Mouse (Mus musculus) hindbrain, embryonic 14.5 days (tissue): ENCODE data around the gene Atp8a2. TPM values are rescaled to one million over a fixed set of nuclear protein-coding genes. Genes with fewer than 3 reads are reported as not detected.

Source experiments
- ATAC-seq: fragments of 200-750 bp; cut with Nextera tagmentation; 2 replicates; pipeline ENCODE4 v1.8.0; 2017; ENCODE audit warnings: moderate number of reproducible peaks, mild to moderate bottlenecking, moderate TSS enrichment, moderate library complexity; ENCODE audit not compliant: low FRiP score
- DNase-seq: peaks from one replicate; pipeline ENCODE4 v3.0.0-alpha.2; 2015; ENCODE audit warnings: low spot score
- H3K27ac ChIP-seq: fragments of 300-500 bp; sonication (generic); 2 replicates; pipeline ENCODE4 v1.5.1; 2014; ENCODE audit warnings: mild to moderate bottlenecking, moderate library complexity
- H3K27me3 ChIP-seq: fragments of 300-500 bp; sonication (generic); 2 replicates; pipeline ENCODE4 v1.6.1; 2014; ENCODE audit warnings: mild to moderate bottlenecking, low read length, mixed read lengths; ENCODE audit not compliant: control insufficient read depth, insufficient read depth
- H3K36me3 ChIP-seq: fragments of 300-500 bp; sonication (generic); replicated peaks from 2 replicates; pipeline ENCODE4 v1.6.1; 2014; ENCODE audit not compliant: control insufficient read depth, insufficient read depth
- H3K4me1 ChIP-seq: fragments of 300-500 bp; sonication (generic); replicated peaks from 2 replicates; pipeline ENCODE4 v1.6.1; 2014; ENCODE audit warnings: antibody characterized with exemption, low read length, mixed read lengths; ENCODE audit not compliant: control insufficient read depth, insufficient read depth
- H3K4me2 ChIP-seq: fragments of 300-500 bp; sonication (generic); replicated peaks from 2 replicates; pipeline ENCODE4 v1.6.1; 2014; ENCODE audit warnings: mild to moderate bottlenecking, moderate library complexity
- H3K4me3 ChIP-seq: fragments of 300-500 bp; sonication (generic); replicated peaks from 2 replicates; pipeline ENCODE4 v1.5.1; 2014; ENCODE audit warnings: mild to moderate bottlenecking, low read length
- H3K9ac ChIP-seq: fragments of 300-500 bp; sonication (generic); 2 replicates; pipeline ENCODE4 v1.6.1; 2014
- H3K9me3 ChIP-seq: fragments of 300-500 bp; sonication (generic); 2 replicates; pipeline ENCODE4 v1.6.1; 2016; ENCODE audit warnings: low read length; ENCODE audit not compliant: control insufficient read depth
- WGBS: fragments of 180-500 bp; shearing (Covaris S2); extraction: QIAGEN DNeasy Blood & Tissue Kit; methylation state at CpG from one replicate; pipeline ENCODE4 v1.1.7; 2014; 5-methylcytosine and 5-hydroxymethylcytosine counted together
- polyA plus RNA-seq: library from polyadenylated mRNA; unstranded; fragments of >200 nt; fragmentation: Nextera tagmentation; extraction: Ambion mirVana; gene quantifications from 2 replicates; pipeline ENCODE4 v1.2.1, GENCODE M21; 2014

Atp8a2 gene
- polyA plus RNA-seq, 1 experiment from 2014 or later = 40.3 TPM

DNA sequence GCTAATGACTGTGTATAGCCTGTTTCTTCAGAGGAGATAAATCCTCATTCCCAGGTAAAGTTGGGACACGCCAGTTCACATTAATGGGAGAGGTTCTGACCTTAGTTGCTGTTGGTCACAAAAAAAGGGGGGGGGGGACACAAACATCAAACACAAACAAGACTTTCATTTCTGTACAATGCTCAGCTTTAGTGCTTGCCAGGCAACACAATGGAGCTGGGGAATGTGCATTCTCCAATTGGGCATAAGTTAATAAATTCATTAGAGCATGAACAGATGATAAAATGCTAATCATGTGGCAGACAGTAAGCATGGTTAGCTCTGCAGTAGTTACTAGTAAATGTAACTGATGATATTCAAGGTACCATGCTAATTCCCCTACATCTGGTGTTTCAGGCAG is 195.2 kb downstream of the Atp8a2 start:
- Histone ChIP-seq H3K27ac (no peak overlapping the region), H3K9ac (no peak overlapping the region), H3K4me1 (no peaks in the 10 kb centered on the region), H3K4me2 (no peak overlapping the region), H3K9me3 (no peaks in the 10 kb centered on the region), H3K4me3 (no peak overlapping the region), H3K27me3 (no peaks in the 10 kb centered on the region), H3K36me3 (peaks cover 7% of the 10 kb centered on the region)
- no peak for ATAC-seq
- no peak for DNase-seq
- 86% methylated on average over 1 of the region's 1 CpGs for WGBS

DNA sequence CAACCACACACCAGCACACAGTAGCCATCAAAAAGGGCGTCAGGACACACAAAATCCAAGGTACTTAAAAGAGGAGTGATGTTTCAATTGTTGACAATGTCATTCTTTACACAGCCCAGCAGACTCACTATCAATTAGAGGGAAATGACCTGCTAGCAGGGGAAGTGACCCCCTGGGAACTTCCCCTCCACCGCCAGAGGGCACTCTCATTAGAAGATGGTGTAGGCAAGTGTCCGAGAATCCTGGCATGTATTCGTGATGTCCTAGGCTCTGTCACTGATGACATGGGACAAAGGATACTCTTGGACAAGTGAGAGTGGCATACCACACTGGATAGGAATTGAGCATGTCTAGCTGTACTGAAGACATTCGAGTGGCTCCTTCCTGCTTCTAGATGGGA is 208.1 kb downstream of the Atp8a2 start:
- 59% methylated on average over 5 of the region's 5 CpGs for WGBS
- Histone ChIP-seq H3K9ac (no peak overlapping the region), H3K27me3 (no peaks in the 10 kb centered on the region), H3K4me2 (no peak overlapping the region), H3K4me3 (no peak overlapping the region), H3K9me3 (no peaks in the 10 kb centered on the region), H3K4me1 (no peaks in the 10 kb centered on the region), H3K27ac (no peak overlapping the region), H3K36me3 (no peaks in the 10 kb centered on the region)
- DNase-seq = no peak
- no peak for ATAC-seq

DNA sequence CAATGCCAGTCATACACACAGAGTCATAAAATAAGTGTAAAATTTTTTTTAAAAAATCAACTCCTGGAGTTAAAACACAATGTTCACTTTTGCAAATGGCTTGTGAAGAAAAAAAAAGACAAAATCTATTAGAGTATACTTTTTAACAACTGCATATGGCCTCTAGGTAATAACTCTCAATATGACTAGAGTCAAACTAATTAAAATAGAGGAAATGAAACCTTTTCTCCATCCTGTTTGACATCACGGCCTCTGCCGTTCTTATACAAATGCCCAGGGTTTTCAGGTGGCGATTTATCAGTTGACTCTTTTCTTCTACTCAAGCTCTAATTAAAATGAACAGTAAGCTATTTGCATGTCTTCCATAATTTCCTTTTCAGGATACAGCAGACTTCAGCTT is 209.0 kb downstream of the Atp8a2 start:
- Histone ChIP-seq H3K36me3 (no peaks in the 10 kb centered on the region), H3K4me3 (no peak overlapping the region), H3K4me2 (no peak overlapping the region), H3K4me1 (no peaks in the 10 kb centered on the region), H3K27ac (no peak overlapping the region), H3K27me3 (no peaks in the 10 kb centered on the region), H3K9me3 (no peaks in the 10 kb centered on the region), H3K9ac (no peak overlapping the region)
- DNase-seq = no peak
- WGBS = 80% methylated on average over 3 of the region's 3 CpGs
- ATAC-seq = no peak

DNA sequence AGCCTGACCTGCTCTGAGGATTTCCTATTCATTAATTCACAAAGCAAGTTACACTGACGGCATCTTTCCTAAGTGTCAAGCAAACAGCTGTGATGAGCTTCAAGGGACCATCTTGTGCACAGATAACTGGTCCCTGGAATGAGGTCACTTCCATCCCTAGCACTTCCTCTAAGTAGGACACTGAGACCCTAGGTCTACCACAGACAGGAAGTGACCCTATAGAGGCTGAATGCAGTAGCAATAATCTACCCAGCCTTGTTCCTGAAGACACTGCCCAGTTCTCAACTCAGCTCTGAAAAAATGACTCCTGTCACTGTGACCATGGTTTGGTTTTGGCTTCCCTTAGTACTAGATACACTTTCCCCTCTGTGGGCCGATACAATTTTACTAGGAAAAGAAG is 219.0 kb downstream of the Atp8a2 start:
- Histone ChIP-seq H3K4me3 (no peak overlapping the region), H3K4me2 (no peak overlapping the region), H3K4me1 (no peaks in the 10 kb centered on the region), H3K27ac (no peak overlapping the region), H3K9ac (no peak overlapping the region), H3K9me3 (no peaks in the 10 kb centered on the region), H3K36me3 (no peaks in the 10 kb centered on the region), H3K27me3 (no peaks in the 10 kb centered on the region)
- DNase-seq (no peak), ATAC-seq (no peak)
- 53% methylated on average over 2 of the region's 2 CpGs for WGBS

DNA sequence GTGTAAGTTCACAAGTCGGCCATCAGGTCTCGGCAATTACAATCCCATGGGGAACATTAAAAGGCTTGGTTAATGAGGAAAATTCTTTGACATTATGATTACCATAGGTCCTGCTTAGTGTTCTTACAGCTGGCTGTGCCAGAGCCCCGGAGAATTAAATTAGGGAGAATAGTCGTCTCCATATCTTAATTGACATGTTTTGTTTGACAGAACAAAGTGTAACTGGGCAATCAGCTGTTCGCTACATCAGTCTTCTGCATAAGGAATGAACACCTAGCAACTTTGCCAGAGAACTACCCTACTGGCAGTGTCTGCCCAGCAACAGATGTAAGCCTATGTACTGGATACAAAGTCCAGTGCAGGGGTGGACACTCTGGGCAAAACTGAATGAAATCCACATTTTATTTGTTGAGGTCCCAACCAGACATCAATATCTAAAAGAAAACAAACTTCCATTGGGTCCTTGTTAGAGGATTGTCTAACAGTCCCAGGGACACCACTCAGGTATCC is 225.7 kb downstream of the Atp8a2 start:
- H3K9me3 ChIP-seq = no peaks in the 10 kb centered on the region
- H3K27me3 ChIP-seq = no peaks in the 10 kb centered on the region
- H3K36me3 ChIP-seq = no peaks in the 10 kb centered on the region
- H3K4me2 ChIP-seq = no peak overlapping the region
- no peak overlapping the region for H3K27ac ChIP-seq
- DNase-seq (no peak), ATAC-seq (no peak)
- peaks cover 18% of the 10 kb centered on the region for H3K4me1 ChIP-seq
- H3K4me3 ChIP-seq = no peak overlapping the region
- WGBS = 45% methylated on average over 5 of the region's 5 CpGs
- H3K9ac ChIP-seq = no peak overlapping the region

DNA sequence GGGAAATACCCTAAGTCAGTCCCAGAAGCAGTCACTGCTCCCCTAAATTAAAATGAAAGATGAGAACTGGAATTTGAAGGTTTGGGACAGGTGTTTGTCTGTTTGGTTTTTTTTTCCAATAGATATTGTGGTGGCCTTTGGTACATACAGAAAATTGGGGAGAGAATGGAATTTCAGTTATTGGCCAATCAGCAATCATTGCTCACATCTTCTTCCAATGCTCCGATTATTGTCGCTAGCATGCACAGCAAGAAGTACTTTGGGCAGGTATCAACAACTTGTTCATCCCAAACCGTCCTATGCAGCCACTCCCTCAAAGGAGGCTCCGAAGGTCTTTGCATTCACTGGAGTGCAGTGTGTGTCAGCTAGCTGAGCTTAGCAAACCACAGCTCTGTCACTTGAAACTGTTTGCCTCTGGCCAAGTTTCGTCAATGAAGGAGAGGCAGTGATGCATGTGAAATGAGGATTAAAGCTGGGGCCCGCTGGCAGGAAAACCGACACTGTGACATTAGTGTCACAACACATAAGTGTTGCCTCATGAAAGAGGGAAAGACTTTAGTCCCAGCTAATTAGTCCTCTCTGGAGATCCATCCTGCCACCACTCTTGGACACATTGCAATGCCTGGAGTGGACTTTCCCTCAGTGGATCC is 227.4 kb downstream of the Atp8a2 start:
- DNase-seq = peak; percentile 69

DNA sequence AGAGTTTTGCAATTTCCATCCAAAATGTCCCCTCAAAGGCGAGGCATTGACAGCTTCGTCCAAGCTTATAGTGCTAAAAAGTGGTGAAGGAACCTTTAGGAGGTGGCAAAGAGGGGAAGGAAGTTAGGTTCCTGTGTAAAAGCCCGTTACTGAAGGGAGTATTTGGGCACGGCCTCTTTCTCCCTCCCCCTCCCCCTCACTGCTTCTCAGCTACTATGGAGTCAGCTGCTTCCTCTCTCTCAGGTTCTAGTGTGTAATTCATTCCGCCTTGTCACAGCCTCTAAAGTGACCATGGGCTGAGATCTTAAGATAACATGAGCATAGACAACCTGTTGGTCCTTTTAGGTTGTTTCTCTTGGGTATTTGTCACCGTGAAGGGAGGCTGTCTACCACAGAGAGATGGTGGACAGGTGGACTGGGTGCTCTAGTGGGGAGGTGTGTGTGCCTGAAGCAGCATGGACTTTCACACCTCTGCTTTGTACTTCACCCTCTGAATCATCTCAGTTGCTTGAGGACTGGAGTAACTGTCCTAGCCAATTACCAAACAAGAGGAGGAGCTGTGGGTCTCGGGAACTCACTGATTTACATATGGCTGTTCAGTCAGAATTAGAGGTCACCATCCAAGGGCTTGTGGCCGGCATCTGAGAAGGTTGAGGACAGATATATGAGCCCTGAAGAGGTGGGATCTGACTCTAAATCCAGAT is 229.0 kb downstream of the Atp8a2 start:
- H3K9ac ChIP-seq = no peak overlapping the region
- no peak overlapping the region for H3K4me3 ChIP-seq
- H3K4me1 ChIP-seq = peaks cover 18% of the 10 kb centered on the region
- H3K36me3 ChIP-seq = no peaks in the 10 kb centered on the region
- no peak for ATAC-seq
- no peak overlapping the region for H3K4me2 ChIP-seq
- no peaks in the 10 kb centered on the region for H3K27me3 ChIP-seq
- no peak overlapping the region for H3K27ac ChIP-seq
- WGBS = 84% methylated on average over 8 of the region's 8 CpGs
- DNase-seq = no peak
- no peaks in the 10 kb centered on the region for H3K9me3 ChIP-seq

More for the DNA sequence above, 227.4 kb downstream of the Atp8a2 start:
- Histone ChIP-seq H3K27ac (no peak overlapping the region), H3K9ac (no peak overlapping the region), H3K36me3 (no peaks in the 10 kb centered on the region), H3K4me2 (no peak overlapping the region), H3K4me3 (no peak overlapping the region), H3K4me1 (peaks cover 18% of the 10 kb centered on the region), H3K27me3 (no peaks in the 10 kb centered on the region), H3K9me3 (no peaks in the 10 kb centered on the region)
- 29% methylated on average over 7 of the region's 7 CpGs for WGBS
- ATAC-seq = peak; percentile 80; the same call in 1 of the 2 replicates

DNA sequence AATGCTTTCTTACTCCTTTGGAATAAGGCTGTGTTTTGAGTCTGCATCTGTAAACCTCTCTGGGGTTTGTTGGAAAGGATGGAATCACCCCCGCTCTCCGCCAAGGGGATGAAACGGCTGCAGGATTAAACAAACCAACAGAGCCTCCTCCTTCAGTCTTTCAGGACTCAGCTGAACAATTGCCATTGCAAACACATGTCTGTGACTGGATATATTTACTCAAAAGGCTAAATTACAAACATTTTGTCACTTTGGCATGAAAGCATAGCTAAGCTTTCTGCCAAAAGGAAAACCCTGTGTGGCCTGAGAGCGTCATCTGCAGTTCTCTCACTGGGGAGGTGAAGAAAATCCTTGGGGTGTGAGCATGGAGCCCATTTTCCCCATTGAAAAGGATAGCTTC is 230.0 kb downstream of the Atp8a2 start:
- DNase-seq = no peak

DNA sequence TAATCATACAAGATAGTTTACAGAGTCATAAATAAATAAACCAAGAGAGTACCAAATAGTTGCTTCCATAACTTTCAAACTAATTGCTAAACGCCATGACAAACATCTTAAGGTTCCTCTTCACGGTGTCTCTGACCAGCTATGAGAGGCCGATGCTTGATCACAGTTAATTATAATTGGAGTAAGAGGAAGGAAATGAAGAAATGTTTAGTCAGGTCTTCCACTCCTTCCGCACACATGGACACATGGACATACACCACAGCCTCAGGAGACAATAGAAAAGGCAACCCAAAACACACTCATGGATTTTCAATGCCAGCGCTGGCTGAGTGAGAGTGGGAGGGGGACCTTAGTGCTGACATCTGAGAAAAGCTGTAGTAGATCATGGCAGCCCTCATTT is 232.4 kb downstream of the Atp8a2 start:
- no peak overlapping the region for H3K9ac ChIP-seq
- H3K4me1 ChIP-seq = peaks cover 7% of the 10 kb centered on the region
- DNase-seq (no peak), ATAC-seq (no peak)
- no peaks in the 10 kb centered on the region for H3K36me3 ChIP-seq
- 96% methylated on average over 5 of the region's 5 CpGs for WGBS
- no peak overlapping the region for H3K27ac ChIP-seq
- no peak overlapping the region for H3K4me3 ChIP-seq
- H3K27me3 ChIP-seq = no peaks in the 10 kb centered on the region
- no peak overlapping the region for H3K4me2 ChIP-seq
- no peaks in the 10 kb centered on the region for H3K9me3 ChIP-seq

More for the DNA sequence above, 230.0 kb downstream of the Atp8a2 start:
- Histone ChIP-seq H3K27me3 (no peaks in the 10 kb centered on the region), H3K9ac (no peak overlapping the region), H3K36me3 (no peaks in the 10 kb centered on the region), H3K4me1 (peaks cover 18% of the 10 kb centered on the region), H3K4me3 (no peak overlapping the region), H3K4me2 (no peak overlapping the region), H3K9me3 (no peaks in the 10 kb centered on the region), H3K27ac (no peak overlapping the region)
- ATAC-seq = no peak
- 82% methylated on average over 4 of the region's 4 CpGs for WGBS
